Mouse (Mus musculus) ES-E14 (cell line): ENCODE data around the gene Kif13a.
A peak's percentile ranks its signal among the peaks of the same experiment; 100 is the strongest.

Experiments
- CHD2 ChIP-seq: IDR thresholded peaks from 2 replicates; pipeline ENCODE4 v1.6.1; 2014; ENCODE audit warnings: mild to moderate bottlenecking, low read depth, low read length, inconsistent platforms
- MAFK ChIP-seq: IDR thresholded peaks from 2 replicates; pipeline ENCODE4 v1.6.1; 2014; ENCODE audit warnings: mild to moderate bottlenecking, low read depth, low read length, inconsistent platforms; ENCODE audit not compliant: insufficient read depth
- ZNF384 ChIP-seq: IDR thresholded peaks from 2 replicates; pipeline ENCODE4 v1.6.1; 2012; ENCODE audit warnings: low read depth, low read length, inconsistent platforms

GRCm38 (mm10) chr13:46727038-46727836 lies 202.4 kb downstream of the Kif13a start:
- peak; percentile 55; the same call in 1 of the 2 replicates for TF ChIP-seq ZNF384
- no peak for TF ChIP-seq MAFK
- no peak; the same call in 1 of the 2 replicates for TF ChIP-seq CHD2
